ENCODE assay signal across 26 mouse cellular contexts in genomic region chr16:4501703-4502102, GRCm38 (mm10). TPM values are rescaled to one million over a fixed set of nuclear protein-coding genes. Genes with fewer than 3 reads are reported as not detected.
DNase-seq lines count a peak whose midpoint lies in the region; ATAC-seq and TF ChIP-seq lines count a peak whose summit lies in the region.
"Had no signal": no experiment of that assay in that cellular context is flagged by ENCODE, and none has a peak within 500 bp of the region (broad histone marks: within the 10 kb centered on the region; RNA-seq: fewer than 3 reads in every experiment).

No protein-coding gene starts in this region.

- peaks cover 67% of the 10 kb centered on the region for H3K4me1 ChIP-seq in heart, embryonic 15.5 days (replicated peaks)
- 0 out of 2 replicates have a peak, but pooled peaks cover 3% of the 10 kb centered on the region for H3K4me1 ChIP-seq in intestine, embryonic 15.5 days (replicated peaks)
- H3K4me1 ChIP-seq in intestine, embryonic 16.5 days (ENCODE audit: control insufficient read depth, insufficient read depth, low read length) = peaks cover 3% of the 10 kb centered on the region; the same call in 1 of the 2 replicates
- no peaks in the 10 kb centered on the region for H3K4me1 ChIP-seq in midbrain, embryonic 15.5 days
- H3K4me1 ChIP-seq: embryonic facial prominence, embryonic 12.5 days; hindbrain, embryonic 13.5 days had no signal

- peaks cover 3% of the 10 kb centered on the region for H3K36me3 ChIP-seq in heart, embryonic 15.5 days
- H3K36me3 ChIP-seq in intestine, embryonic 15.5 days = no peaks in the 10 kb centered on the region
- no peaks in the 10 kb centered on the region for H3K36me3 ChIP-seq in intestine, embryonic 16.5 days (ENCODE audit: control insufficient read depth, insufficient read depth, low read length)
- no peaks in the 10 kb centered on the region for H3K36me3 ChIP-seq in midbrain, embryonic 15.5 days (replicated peaks)
- H3K36me3 ChIP-seq: embryonic facial prominence, embryonic 15.5 days; G1E; hindbrain, embryonic 10.5 days; hindbrain, embryonic 13.5 days had no signal

- peak overlapping the region; percentile 87 for H3K27ac ChIP-seq in gastrocnemius, adult 2 months
- peak overlapping the region; percentile 86 for H3K27ac ChIP-seq in heart, embryonic 15.5 days
- no peak overlapping the region for H3K27ac ChIP-seq in intestine, embryonic 15.5 days
- H3K27ac ChIP-seq in intestine, embryonic 16.5 days (ENCODE audit: low read length) = no peak overlapping the region
- H3K27ac ChIP-seq in midbrain, embryonic 15.5 days = no peak overlapping the region
- H3K27ac ChIP-seq: embryonic facial prominence, embryonic 12.5 days; embryonic facial prominence, embryonic 15.5 days; hindbrain, embryonic 10.5 days; hindbrain, embryonic 13.5 days had no signal

- H3K4me2 ChIP-seq in heart, embryonic 15.5 days = no peak overlapping the region
- H3K4me2 ChIP-seq in intestine, embryonic 15.5 days (replicated peaks) = no peak overlapping the region
- H3K4me2 ChIP-seq in intestine, embryonic 16.5 days (ENCODE audit: low read depth, low read length) = no peak overlapping the region
- no peak overlapping the region for H3K4me2 ChIP-seq in midbrain, embryonic 15.5 days
- H3K4me2 ChIP-seq: embryonic facial prominence, embryonic 12.5 days; embryonic facial prominence, embryonic 15.5 days; hindbrain, embryonic 13.5 days had no signal

- 79% methylated on average over 3 of the region's 3 CpGs for WGBS in heart, embryonic 15.5 days
- WGBS in intestine, embryonic 15.5 days = 77% methylated on average over 3 of the region's 3 CpGs
- 79% methylated on average over 3 of the region's 3 CpGs for WGBS in intestine, embryonic 16.5 days
- WGBS in midbrain, embryonic 15.5 days = 90% methylated on average over 3 of the region's 3 CpGs

- no peak overlapping the region for H3K9ac ChIP-seq in heart, embryonic 15.5 days
- H3K9ac ChIP-seq in intestine, embryonic 15.5 days = no peak overlapping the region
- H3K9ac ChIP-seq in intestine, embryonic 16.5 days (ENCODE audit: low read depth, low read length) = no peak overlapping the region
- H3K9ac ChIP-seq in midbrain, embryonic 15.5 days = no peak overlapping the region
- H3K9ac ChIP-seq: embryonic facial prominence, embryonic 12.5 days; embryonic facial prominence, embryonic 15.5 days; forebrain, postnatal 0 days; hindbrain, embryonic 13.5 days had no signal

- H3K4me3 ChIP-seq in gastrocnemius, adult 2 months = peak overlapping the region; percentile 37
- H3K4me3 ChIP-seq in heart, embryonic 15.5 days = no peak overlapping the region
- no peak overlapping the region for H3K4me3 ChIP-seq in intestine, embryonic 15.5 days (replicated peaks)
- no peak overlapping the region for H3K4me3 ChIP-seq in intestine, embryonic 16.5 days (ENCODE audit: low read length)
- no peak overlapping the region for H3K4me3 ChIP-seq in midbrain, embryonic 15.5 days
- H3K4me3 ChIP-seq: embryonic facial prominence, embryonic 12.5 days; embryonic facial prominence, embryonic 15.5 days; heart, embryonic 10.5 days; hindbrain, embryonic 10.5 days; hindbrain, embryonic 13.5 days had no signal

- no peaks in the 10 kb centered on the region for H3K27me3 ChIP-seq in heart, embryonic 15.5 days
- no peaks in the 10 kb centered on the region for H3K27me3 ChIP-seq in intestine, embryonic 15.5 days (replicated peaks)
- H3K27me3 ChIP-seq in intestine, embryonic 16.5 days (replicated peaks; ENCODE audit: control insufficient read depth, insufficient read depth, low read length) = no peaks in the 10 kb centered on the region
- no peaks in the 10 kb centered on the region for H3K27me3 ChIP-seq in midbrain, embryonic 15.5 days (replicated peaks)
- H3K27me3 ChIP-seq: embryonic facial prominence, embryonic 12.5 days; embryonic facial prominence, embryonic 15.5 days; hindbrain, embryonic 13.5 days; Patski had no signal

- intact Hi-C loops in gastrocnemius, adult 2 months (cut with DNase I) = no loop called here

- no peak for ATAC-seq in heart, embryonic 15.5 days (replicated peaks; ENCODE audit: insufficient number of reproducible peaks, insufficient read depth, low FRiP score, low read depth)
- 0 out of 2 replicates have a peak, but pooled peaks have one; percentile 27 for ATAC-seq in intestine, embryonic 15.5 days
- no peak for ATAC-seq in intestine, embryonic 16.5 days
- no peak for ATAC-seq in midbrain, embryonic 15.5 days (replicated peaks)
- ATAC-seq: forebrain, embryonic 14.5 days; forebrain, postnatal 0 days; hindbrain, embryonic 16.5 days; intestine, postnatal 0 days; Patski had no signal

- TF ChIP-seq CTCF in gastrocnemius, adult 2 months (IDR thresholded peaks at IDR 0.05) = no peak

- no peaks in the 10 kb centered on the region for H3K9me3 ChIP-seq in heart, embryonic 15.5 days (replicated peaks)
- no peaks in the 10 kb centered on the region for H3K9me3 ChIP-seq in intestine, embryonic 15.5 days
- no peaks in the 10 kb centered on the region for H3K9me3 ChIP-seq in intestine, embryonic 16.5 days (ENCODE audit: control insufficient read depth, low read length)
- H3K9me3 ChIP-seq in midbrain, embryonic 15.5 days = no peaks in the 10 kb centered on the region
- H3K9me3 ChIP-seq: embryonic facial prominence, embryonic 12.5 days; embryonic facial prominence, embryonic 15.5 days; G1E; heart, embryonic 10.5 days; hindbrain, embryonic 10.5 days; hindbrain, embryonic 13.5 days had no signal

- DNase-seq in gastrocnemius, adult 2 months = no peak
- DNase-seq in gastrocnemius, postnatal 25 days = no peak
- no peak for DNase-seq in heart, adult 8-10 months (ENCODE audit: low spot score)
- DNase-seq in frontal cortex, postnatal 14 days (ENCODE audit: low spot score in 2 of 2) = no peak
- DNase-seq: cerebellum, adult 11 months; cerebellum, adult 2 months; cerebellum, adult 9-11 months; cerebellum, postnatal 25 days; forebrain, postnatal 0 days; gastrocnemius, postnatal 10 days; heart, adult 11 months; heart, postnatal 36 days had no signal

RNA-seq across cellular contexts. Expression of gene Srl, which starts 39.9 kb away (rescaled TPM):
- 1,000 to 10,000 TPM; 1,026 to 1,225 TPM for total RNA-seq in gastrocnemius, adult 2 months (2021)
- 1,000 to 10,000 TPM; 1,248 to 1,686 TPM for total RNA-seq in gastrocnemius, postnatal 25 days (2021)
- polyA plus RNA-seq in heart, embryonic 15.5 days (2015; fragmentation: Nextera tagmentation; extraction: Ambion mirVana) = 227 and 253 TPM in 2 replicates
- 100 to 1,000 TPM; 705 to 904 (median 868) TPM for total RNA-seq in heart, adult 8-10 months (2022)
- 7.7 and 11.5 TPM in 2 replicates for polyA plus RNA-seq in intestine, embryonic 15.5 days (2015; fragmentation: Nextera tagmentation; extraction: Ambion mirVana)
- polyA plus RNA-seq in intestine, embryonic 16.5 days (2015; fragmentation: Nextera tagmentation; extraction: Ambion mirVana) = 8.0 and 8.5 TPM in 2 replicates
- 25.4 and 29.3 TPM in 2 replicates for polyA plus RNA-seq in midbrain, embryonic 15.5 days (2015; fragmentation: Nextera tagmentation; extraction: Ambion mirVana)

RNA-seq across cellular contexts. Expression of gene Tfap4, which starts 58.0 kb away (rescaled TPM):
- total RNA-seq in gastrocnemius, adult 2 months (2021) = 1 to 10 TPM; 3.0 to 5.1 TPM
- 1 to 10 TPM; 2.3 to 3.2 TPM for total RNA-seq in gastrocnemius, postnatal 25 days (2021)
- 5.6 and 7.1 TPM in 2 replicates for polyA plus RNA-seq in heart, embryonic 15.5 days (2015; fragmentation: Nextera tagmentation; extraction: Ambion mirVana)
- total RNA-seq in heart, adult 8-10 months (2022) = 1 to 10 TPM; 2.8 to 6.2 (median 3.6) TPM
- polyA plus RNA-seq in intestine, embryonic 15.5 days (2015; fragmentation: Nextera tagmentation; extraction: Ambion mirVana) = 27.9 and 28.8 TPM in 2 replicates
- polyA plus RNA-seq in intestine, embryonic 16.5 days (2015; fragmentation: Nextera tagmentation; extraction: Ambion mirVana) = 23.0 and 26.5 TPM in 2 replicates
- polyA plus RNA-seq in midbrain, embryonic 15.5 days (2015; fragmentation: Nextera tagmentation; extraction: Ambion mirVana) = 8.1 and 8.4 TPM in 2 replicates

Comparison
In these comparisons a context has a peak if more than half of its experiments do, and no peak if none do; other contexts are left out.
1. H3K27ac ChIP-seq: peak in gastrocnemius, adult 2 months (single experiment) and heart, embryonic 15.5 days (single experiment); none in intestine, embryonic 15.5 days (single experiment), intestine, embryonic 16.5 days (single experiment) and midbrain, embryonic 15.5 days (single experiment).